Mouse (Mus musculus): ENCODE data around the gene Olfr266. TPM values are rescaled to one million over a fixed set of nuclear protein-coding genes. Genes with fewer than 3 reads are reported as not detected.
A peak's percentile ranks its signal among the peaks of the same experiment; 100 is the strongest.

Olfr266 gene
- not detected in 2 replicates for polyA plus RNA-seq (2015; fragmentation: Nextera tagmentation; extraction: Ambion mirVana)

- Histone ChIP-seq H3K9ac (ENCODE audit: low read depth, low read length) (no peak within 1 kb of the TSS), H3K4me1 (ENCODE audit: control insufficient read depth, low read depth, low read length) (no peaks in the 10 kb centered on the region), H3K9me3 (replicated peaks; ENCODE audit: control insufficient read depth, low read length) (no peaks in the 10 kb centered on the region), H3K4me3 (ENCODE audit: low read depth, low read length) (no peak within 1 kb of the TSS), H3K4me2 (ENCODE audit: low read depth, low read length) (no peak within 1 kb of the TSS), H3K27me3 (ENCODE audit: control insufficient read depth, insufficient read depth, low read depth, low read length) (no peaks in the 10 kb centered on the region), H3K36me3 (ENCODE audit: control insufficient read depth, insufficient read depth) (no peaks in the 10 kb centered on the region), H3K27ac (ENCODE audit: low read length) (no peak within 1 kb of the TSS)
- ATAC-seq (ENCODE audit: low read depth), result no peak
- WGBS (ENCODE audit: insufficient replicate concordance), result 50% methylated on average over 1 of the region's 1 CpGs
Measured at GRCm38 (mm10) chr3:106826187-106826586, at the start of gene Olfr266. Gene Olfr266 (minus strand): TSS chr3:106826287.

GRCm38 (mm10) chr3:106875626-106876025 lies 49.5 kb upstream of the Olfr266 start:
- Histone ChIP-seq H3K4me3 (ENCODE audit: low read depth, low read length) (no peak overlapping the region), H3K4me2 (ENCODE audit: low read depth, low read length) (no peak overlapping the region), H3K9ac (ENCODE audit: low read depth, low read length) (no peak overlapping the region), H3K36me3 (ENCODE audit: control insufficient read depth, insufficient read depth) (no peaks in the 10 kb centered on the region), H3K9me3 (replicated peaks; ENCODE audit: control insufficient read depth, low read length) (no peaks in the 10 kb centered on the region), H3K27me3 (ENCODE audit: control insufficient read depth, insufficient read depth, low read depth, low read length) (no peaks in the 10 kb centered on the region), H3K4me1 (ENCODE audit: control insufficient read depth, low read depth, low read length) (no peaks in the 10 kb centered on the region), H3K27ac (ENCODE audit: low read length) (no peak overlapping the region)
- whole genome bisulfite sequencing (ENCODE audit: insufficient replicate concordance), result 54% methylated on average over 1 of the region's 1 CpGs
- ATAC-seq (ENCODE audit: low read depth), result no peak

GRCm38 (mm10) chr3:106872893-106873292 lies 46.8 kb upstream of the Olfr266 start:
- Histone ChIP-seq H3K4me2 (ENCODE audit: low read depth, low read length) (no peak overlapping the region), H3K4me3 (ENCODE audit: low read depth, low read length) (no peak overlapping the region), H3K9me3 (replicated peaks; ENCODE audit: control insufficient read depth, low read length) (no peaks in the 10 kb centered on the region), H3K27me3 (ENCODE audit: control insufficient read depth, insufficient read depth, low read depth, low read length) (no peaks in the 10 kb centered on the region), H3K36me3 (ENCODE audit: control insufficient read depth, insufficient read depth) (no peaks in the 10 kb centered on the region), H3K4me1 (ENCODE audit: control insufficient read depth, low read depth, low read length) (no peaks in the 10 kb centered on the region), H3K27ac (ENCODE audit: low read length) (no peak overlapping the region), H3K9ac (ENCODE audit: low read depth, low read length) (no peak overlapping the region)
- ATAC-seq (ENCODE audit: low read depth), result no peak

GRCm38 (mm10) chr3:106832107-106832506 lies 6.0 kb upstream of the Olfr266 start:
- H3K4me2 ChIP-seq (ENCODE audit: low read depth, low read length), result no peak overlapping the region
- no peak overlapping the region for H3K9ac ChIP-seq (ENCODE audit: low read depth, low read length)
- H3K9me3 ChIP-seq (replicated peaks; ENCODE audit: control insufficient read depth, low read length), result peaks cover 3% of the 10 kb centered on the region; the same call in 1 of the 2 replicates
- no peaks in the 10 kb centered on the region for H3K4me1 ChIP-seq (ENCODE audit: control insufficient read depth, low read depth, low read length)
- H3K4me3 ChIP-seq (ENCODE audit: low read depth, low read length), result no peak overlapping the region
- no peaks in the 10 kb centered on the region for H3K27me3 ChIP-seq (ENCODE audit: control insufficient read depth, insufficient read depth, low read depth, low read length)
- no peaks in the 10 kb centered on the region for H3K36me3 ChIP-seq (ENCODE audit: control insufficient read depth, insufficient read depth)
- 35% methylated on average over 1 of the region's 1 CpGs for WGBS (ENCODE audit: insufficient replicate concordance)
- 0 out of 2 replicates have a peak, but pooled peaks have one; percentile 35 for ATAC-seq (ENCODE audit: low read depth)
- no peak overlapping the region for H3K27ac ChIP-seq (ENCODE audit: low read length)

GRCm38 (mm10) chr3:106817676-106818075 lies 8.4 kb downstream of the Olfr266 start:
- Histone ChIP-seq H3K9ac (ENCODE audit: low read depth, low read length) (no peak overlapping the region), H3K36me3 (ENCODE audit: control insufficient read depth, insufficient read depth) (no peaks in the 10 kb centered on the region), H3K4me3 (ENCODE audit: low read depth, low read length) (no peak overlapping the region), H3K4me2 (ENCODE audit: low read depth, low read length) (no peak overlapping the region), H3K27ac (ENCODE audit: low read length) (no peak overlapping the region), H3K27me3 (ENCODE audit: control insufficient read depth, insufficient read depth, low read depth, low read length) (no peaks in the 10 kb centered on the region), H3K4me1 (ENCODE audit: control insufficient read depth, low read depth, low read length) (no peaks in the 10 kb centered on the region), H3K9me3 (replicated peaks; ENCODE audit: control insufficient read depth, low read length) (no peaks in the 10 kb centered on the region)
- ATAC-seq (ENCODE audit: low read depth), result no peak
- 49% methylated on average over 2 of the region's 2 CpGs for WGBS (ENCODE audit: insufficient replicate concordance)

- H3K9me3 ChIP-seq (replicated peaks; ENCODE audit: control insufficient read depth, low read length), result no peaks in the 10 kb centered on the region
- no peak overlapping the region for H3K9ac ChIP-seq (ENCODE audit: low read depth, low read length)
- no peak overlapping the region for H3K27ac ChIP-seq (ENCODE audit: low read length)
- H3K4me1 ChIP-seq (ENCODE audit: control insufficient read depth, low read depth, low read length), result no peaks in the 10 kb centered on the region
- WGBS (ENCODE audit: insufficient replicate concordance), result 38% methylated on average over 2 of the region's 2 CpGs
- ATAC-seq (ENCODE audit: low read depth), result no peak
- H3K36me3 ChIP-seq (ENCODE audit: control insufficient read depth, insufficient read depth), result no peaks in the 10 kb centered on the region
- no peak overlapping the region for H3K4me3 ChIP-seq (ENCODE audit: low read depth, low read length)
- no peaks in the 10 kb centered on the region for H3K27me3 ChIP-seq (ENCODE audit: control insufficient read depth, insufficient read depth, low read depth, low read length)
- H3K4me2 ChIP-seq (ENCODE audit: low read depth, low read length), result no peak overlapping the region
Measured at GRCm38 (mm10) chr3:106808972-106809695, 17.0 kb downstream of the Olfr266 start.

GRCm38 (mm10) chr3:106798079-106798478 lies 28.0 kb downstream of the Olfr266 start:
- no peak overlapping the region for H3K9ac ChIP-seq (ENCODE audit: low read depth, low read length)
- H3K9me3 ChIP-seq (replicated peaks; ENCODE audit: control insufficient read depth, low read length), result no peaks in the 10 kb centered on the region
- H3K4me3 ChIP-seq (ENCODE audit: low read depth, low read length), result no peak overlapping the region
- no peaks in the 10 kb centered on the region for H3K36me3 ChIP-seq (ENCODE audit: control insufficient read depth, insufficient read depth)
- no peak for ATAC-seq (ENCODE audit: low read depth)
- no peaks in the 10 kb centered on the region for H3K27me3 ChIP-seq (ENCODE audit: control insufficient read depth, insufficient read depth, low read depth, low read length)
- no peaks in the 10 kb centered on the region for H3K4me1 ChIP-seq (ENCODE audit: control insufficient read depth, low read depth, low read length)
- H3K4me2 ChIP-seq (ENCODE audit: low read depth, low read length), result no peak overlapping the region
- no peak overlapping the region for H3K27ac ChIP-seq (ENCODE audit: low read length)

GRCm38 (mm10) chr3:106789930-106790329 lies 36.2 kb downstream of the Olfr266 start, which contains the start of gene Cd53:
Gene Cd53 (minus strand): TSS chr3:106790149.
- Histone ChIP-seq H3K4me3 (ENCODE audit: low read depth, low read length) (peak within 1 kb of the TSS; percentile 23), H3K27ac (ENCODE audit: low read length) (no peak within 1 kb of the TSS), H3K4me1 (ENCODE audit: control insufficient read depth, low read depth, low read length) (no peaks in the 10 kb centered on the region), H3K4me2 (ENCODE audit: low read depth, low read length) (no peak within 1 kb of the TSS), H3K9ac (ENCODE audit: low read depth, low read length) (no peak within 1 kb of the TSS), H3K9me3 (replicated peaks; ENCODE audit: control insufficient read depth, low read length) (no peaks in the 10 kb centered on the region), H3K36me3 (ENCODE audit: control insufficient read depth, insufficient read depth) (no peaks in the 10 kb centered on the region), H3K27me3 (ENCODE audit: control insufficient read depth, insufficient read depth, low read depth, low read length) (no peaks in the 10 kb centered on the region)
- WGBS (ENCODE audit: insufficient replicate concordance), result 16% methylated on average over 2 of the region's 2 CpGs
- ATAC-seq (ENCODE audit: low read depth), result peak; percentile 27; the same call in 1 of the 2 replicates

- Histone ChIP-seq H3K27me3 (ENCODE audit: control insufficient read depth, insufficient read depth, low read depth, low read length) (no peaks in the 10 kb centered on the region), H3K9ac (ENCODE audit: low read depth, low read length) (no peak overlapping the region), H3K27ac (ENCODE audit: low read length) (0 out of 2 replicates have a peak overlapping the region, but pooled peaks have one; percentile 16), H3K9me3 (replicated peaks; ENCODE audit: control insufficient read depth, low read length) (no peaks in the 10 kb centered on the region), H3K36me3 (ENCODE audit: control insufficient read depth, insufficient read depth) (no peaks in the 10 kb centered on the region), H3K4me1 (ENCODE audit: control insufficient read depth, low read depth, low read length) (no peaks in the 10 kb centered on the region), H3K4me3 (ENCODE audit: low read depth, low read length) (peak overlapping the region; percentile 7), H3K4me2 (ENCODE audit: low read depth, low read length) (no peak overlapping the region)
- WGBS (ENCODE audit: insufficient replicate concordance), result 10% methylated on average over 2 of the region's 2 CpGs
- ATAC-seq (ENCODE audit: low read depth), result peak; percentile 64
Measured at GRCm38 (mm10) chr3:106788440-106788887, 37.6 kb downstream of the Olfr266 start.
